In the genomic region with DNA sequence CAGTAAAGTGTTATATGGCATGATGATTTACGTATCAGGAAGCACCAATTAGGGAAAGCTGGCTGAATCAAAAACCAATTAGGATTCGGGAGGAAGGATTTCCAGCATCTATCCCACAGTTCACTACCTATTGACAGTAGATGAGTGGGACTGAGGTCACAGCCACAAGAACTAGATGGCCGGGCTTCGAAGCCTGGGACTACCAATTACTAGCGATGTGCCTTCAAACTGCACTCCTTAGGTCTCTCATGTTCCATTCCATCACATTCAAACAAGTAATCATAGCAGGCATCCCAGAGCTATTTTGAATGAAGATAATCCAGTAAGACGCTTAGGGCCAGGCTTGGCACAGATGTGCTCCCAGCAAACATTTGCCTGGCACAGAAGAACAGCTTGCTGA, we compare ENCODE assay signal across 7 mouse cellular contexts. TPM values are rescaled to one million over a fixed set of nuclear protein-coding genes. Genes with fewer than 3 reads are reported as not detected.
DNase-seq lines count a peak whose midpoint lies in the region; ATAC-seq and TF ChIP-seq lines count a peak whose summit lies in the region.

No protein-coding gene starts in this region.

- no peak for ATAC-seq in forebrain, embryonic 13.5 days
- no peak for ATAC-seq in limb, embryonic 12.5 days (ENCODE audit: insufficient number of reproducible peaks, insufficient read depth, low FRiP score, low TSS enrichment, low read depth)
- no peak for ATAC-seq in megakaryocyte progenitor cell, adult 5-6 weeks (replicated peaks; ENCODE audit: poor library complexity)

- H3K27ac ChIP-seq in forebrain, embryonic 13.5 days = no peak overlapping the region
- H3K27ac ChIP-seq in limb, embryonic 12.5 days = no peak overlapping the region

- no peaks in the 10 kb centered on the region for H3K9me3 ChIP-seq in forebrain, embryonic 13.5 days (replicated peaks)
- no peaks in the 10 kb centered on the region for H3K9me3 ChIP-seq in limb, embryonic 12.5 days

- H3K27me3 ChIP-seq in forebrain, embryonic 13.5 days = no peaks in the 10 kb centered on the region
- no peaks in the 10 kb centered on the region for H3K27me3 ChIP-seq in limb, embryonic 12.5 days

- peak overlapping the region; percentile 67 for H3K4me2 ChIP-seq in forebrain, embryonic 13.5 days
- H3K4me2 ChIP-seq in limb, embryonic 12.5 days = peak overlapping the region; percentile 62

- H3K36me3 ChIP-seq in forebrain, embryonic 13.5 days (ENCODE audit: poor library complexity, severe bottlenecking) = no peaks in the 10 kb centered on the region
- peaks cover 9% of the 10 kb centered on the region; the same call in 1 of the 2 replicates for H3K36me3 ChIP-seq in limb, embryonic 12.5 days

- WGBS in lung, adult 2 months = 66% methylated on average over 6 of the region's 6 CpGs
- 20% methylated on average over 6 of the region's 6 CpGs for WGBS in forebrain, embryonic 13.5 days
- WGBS in limb, embryonic 12.5 days = 40% methylated on average over 6 of the region's 6 CpGs

- DNase-seq in lung, adult 2 months = no peak
- no peak for DNase-seq in lung, adult 18-20 months
- DNase-seq in retina, postnatal 1 day = peak; percentile 52
- DNase-seq in urinary bladder, adult 2 months (ENCODE audit: low spot score) = no peak

- H3K4me3 ChIP-seq in lung, adult 2 months (replicated peaks; ENCODE audit: extremely low read depth, low read depth, low read length) = peak overlapping the region; percentile 33
- peak overlapping the region; percentile 25 for H3K4me3 ChIP-seq in forebrain, embryonic 13.5 days
- peak overlapping the region; percentile 22 for H3K4me3 ChIP-seq in limb, embryonic 12.5 days (replicated peaks)

- no peak for TF ChIP-seq POLR2A in lung, adult 2 months (IDR thresholded peaks at IDR 0.05; ENCODE audit: borderline replicate concordance, extremely low read depth, low read depth, low read length)

- TF ChIP-seq CTCF in lung, adult 2 months (IDR thresholded peaks at IDR 0.05; ENCODE audit: insufficient read depth, low read length) = no peak

- H3K4me1 ChIP-seq in lung, adult 2 months (ENCODE audit: control insufficient read depth, insufficient read depth, low read length) = peaks cover 12% of the 10 kb centered on the region
- peaks cover 30% of the 10 kb centered on the region for H3K4me1 ChIP-seq in forebrain, embryonic 13.5 days
- peaks cover 28% of the 10 kb centered on the region for H3K4me1 ChIP-seq in limb, embryonic 12.5 days (replicated peaks)

- H3K9ac ChIP-seq in forebrain, embryonic 13.5 days = no peak overlapping the region
- peak overlapping the region; percentile 35; the same call in 1 of the 2 replicates for H3K9ac ChIP-seq in limb, embryonic 12.5 days (replicated peaks)

RNA-seq across cellular contexts. Expression of a gene that starts 2.3 kb away (rescaled TPM):
- 7.7 and 9.8 TPM in 2 replicates for polyA plus RNA-seq in lung, adult 2 months (2012; rRNA removed)
- 12.9 and 13.4 TPM in 2 replicates for polyA plus RNA-seq in forebrain, embryonic 13.5 days (2015; fragmentation: Nextera tagmentation; extraction: Ambion mirVana)
- 24.6 and 27.8 TPM in 2 replicates for polyA plus RNA-seq in limb, embryonic 12.5 days (2016; fragmentation: Nextera tagmentation; extraction: Ambion mirVana)
- polyA plus RNA-seq in urinary bladder, adult 2 months (2012; rRNA removed) = 8.8 and 11.0 TPM in 2 replicates
- 50.1 and 52.8 TPM in 2 replicates for total RNA-seq in megakaryocyte progenitor cell, adult 5-6 weeks (2015)
- total RNA-seq in megakaryocyte progenitor cell, adult 5-6 weeks (2017) = 41.4 and 56.0 TPM in 2 replicates
